Mouse (Mus musculus): Measurements from ENCODE around the gene Atp7b. TPM values are rescaled to one million over a fixed set of nuclear protein-coding genes. Genes with fewer than 3 reads are reported as not detected.

Atp7b gene
- total RNA-seq, 1 experiment from 2014 or later: 1.3 TPM

DNA sequence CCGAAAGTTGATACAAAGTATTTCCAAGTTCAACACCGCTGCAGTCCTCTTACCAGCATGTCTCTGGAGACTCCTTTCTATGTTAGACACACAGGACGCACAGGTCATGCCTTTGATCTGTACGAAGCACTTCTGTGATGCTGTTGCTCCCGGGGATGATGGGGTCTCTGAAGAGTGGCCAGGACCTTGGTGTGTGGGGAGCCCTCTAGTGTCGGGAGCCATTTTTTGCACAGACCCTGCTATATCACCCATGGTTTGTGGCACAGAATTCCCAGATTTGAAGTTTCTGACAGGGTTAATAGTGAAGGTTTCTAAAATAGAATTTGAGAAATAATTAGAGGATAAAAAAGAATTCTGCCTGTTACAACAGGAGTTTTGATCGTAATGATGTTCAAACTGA is 37.9 kb downstream of the Atp7b start:
- no peak for DNase-seq

DNA sequence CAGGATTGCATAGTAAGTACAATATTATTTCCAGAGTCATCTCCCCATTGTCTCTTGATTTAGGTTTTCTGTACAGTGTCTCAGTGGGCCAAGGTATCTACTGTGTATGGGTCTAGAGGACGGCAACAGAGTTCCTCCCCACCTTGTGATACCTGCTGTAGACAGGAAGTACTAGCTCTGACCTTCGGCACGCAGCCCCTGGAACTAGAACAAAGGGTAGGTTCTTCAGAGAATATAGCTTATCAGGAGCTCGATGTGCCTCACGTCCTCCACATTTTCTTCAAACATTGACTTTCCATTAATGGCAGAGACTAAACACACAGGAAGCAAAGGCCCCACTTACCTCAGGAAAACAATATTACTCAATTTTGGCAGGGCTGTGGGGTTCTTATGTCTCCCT is 40.6 kb downstream of the Atp7b start:
- DNase-seq: no peak

DNA sequence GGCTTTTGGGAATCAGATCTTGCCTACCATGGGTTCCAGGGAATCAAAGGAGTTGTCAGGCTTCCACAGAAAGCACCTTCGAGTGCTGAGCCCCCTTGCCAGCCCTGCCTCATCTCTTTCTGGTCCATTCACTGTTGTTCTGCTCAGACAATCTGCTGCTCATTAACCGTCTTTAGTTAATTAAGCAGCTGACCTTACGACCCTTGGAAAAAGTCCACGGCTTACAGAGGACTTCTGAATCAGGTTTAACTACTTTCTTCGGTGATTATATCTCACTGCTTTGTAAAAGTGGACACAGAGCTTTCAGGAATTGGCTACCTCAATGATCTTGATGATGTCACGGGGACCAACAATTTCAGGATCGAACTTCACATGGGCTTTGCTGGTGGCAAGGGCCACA is 42.4 kb downstream of the Atp7b start:
- DNase-seq: no peak

DNA sequence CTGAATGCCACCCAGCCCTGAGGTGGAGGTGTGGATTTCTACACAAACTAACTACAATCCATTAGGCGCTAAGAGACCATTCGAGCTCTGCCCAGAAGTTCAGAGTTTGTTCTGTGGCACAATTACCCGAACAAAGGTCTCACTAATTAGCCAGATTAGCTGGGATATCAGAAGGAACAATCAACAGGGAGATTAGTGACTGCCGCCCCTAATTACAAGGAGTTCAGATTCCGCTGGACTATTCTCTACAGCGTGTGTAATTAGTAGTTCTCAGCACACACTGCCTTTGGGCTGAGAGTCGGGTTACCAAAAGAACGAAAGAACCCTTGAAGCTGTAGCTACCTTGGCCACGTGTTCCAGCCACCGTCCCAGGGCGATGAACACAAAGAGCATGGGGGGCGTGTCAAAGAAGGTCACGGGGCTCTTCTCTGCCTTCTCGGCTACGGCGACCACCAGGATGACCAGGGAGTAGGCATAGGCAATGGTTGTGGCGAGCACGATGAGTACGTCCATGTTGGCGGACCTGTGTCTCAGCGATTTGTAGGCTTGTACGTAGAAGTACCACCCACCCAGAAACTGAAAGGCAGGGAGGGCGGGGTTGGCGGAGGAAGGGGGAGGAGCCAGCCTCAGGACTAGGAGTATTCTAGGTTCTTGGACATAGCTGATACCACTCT is 46.9 kb downstream of the Atp7b start:
- no peak for DNase-seq

DNA sequence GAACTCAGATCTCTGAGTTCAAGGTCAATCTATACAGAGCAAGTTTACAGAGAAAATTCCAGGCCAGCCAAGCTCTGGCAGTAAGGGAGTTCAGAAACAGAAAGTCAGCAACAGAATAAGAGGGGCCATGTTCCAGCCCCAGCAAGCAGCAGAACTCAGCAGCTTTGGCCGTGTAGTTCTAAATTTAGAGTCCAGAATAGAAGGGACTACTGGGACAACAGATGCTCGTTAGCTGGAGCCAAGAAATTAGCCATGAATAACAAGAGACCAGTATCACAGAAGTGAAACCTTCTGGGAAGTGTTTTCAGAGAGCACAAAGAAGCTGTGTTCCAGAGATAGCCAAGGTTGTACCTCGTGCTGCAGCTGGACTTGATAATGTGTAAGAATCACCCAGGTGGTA is 50.7 kb downstream of the Atp7b start:
- no peak for DNase-seq

DNA sequence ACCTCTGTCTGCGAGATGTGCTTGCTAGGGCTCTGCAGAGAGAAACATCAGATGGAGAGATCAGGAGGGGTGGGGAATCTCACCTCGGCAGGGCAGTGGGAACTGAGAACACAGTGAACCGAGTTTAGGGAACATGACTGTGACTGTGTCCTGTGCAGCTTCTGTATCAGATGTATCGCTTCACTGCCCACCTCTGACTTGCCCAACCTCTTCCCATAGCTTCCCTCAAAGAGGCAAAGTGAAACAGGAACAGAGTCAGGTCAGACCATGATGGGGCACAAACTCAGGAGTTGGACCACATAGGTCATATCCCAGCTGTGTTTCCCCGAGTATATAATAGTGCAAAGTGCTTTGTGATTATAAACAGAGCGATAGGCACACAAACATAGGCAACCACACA is 53.7 kb downstream of the Atp7b start:
- no peak for DNase-seq

DNA sequence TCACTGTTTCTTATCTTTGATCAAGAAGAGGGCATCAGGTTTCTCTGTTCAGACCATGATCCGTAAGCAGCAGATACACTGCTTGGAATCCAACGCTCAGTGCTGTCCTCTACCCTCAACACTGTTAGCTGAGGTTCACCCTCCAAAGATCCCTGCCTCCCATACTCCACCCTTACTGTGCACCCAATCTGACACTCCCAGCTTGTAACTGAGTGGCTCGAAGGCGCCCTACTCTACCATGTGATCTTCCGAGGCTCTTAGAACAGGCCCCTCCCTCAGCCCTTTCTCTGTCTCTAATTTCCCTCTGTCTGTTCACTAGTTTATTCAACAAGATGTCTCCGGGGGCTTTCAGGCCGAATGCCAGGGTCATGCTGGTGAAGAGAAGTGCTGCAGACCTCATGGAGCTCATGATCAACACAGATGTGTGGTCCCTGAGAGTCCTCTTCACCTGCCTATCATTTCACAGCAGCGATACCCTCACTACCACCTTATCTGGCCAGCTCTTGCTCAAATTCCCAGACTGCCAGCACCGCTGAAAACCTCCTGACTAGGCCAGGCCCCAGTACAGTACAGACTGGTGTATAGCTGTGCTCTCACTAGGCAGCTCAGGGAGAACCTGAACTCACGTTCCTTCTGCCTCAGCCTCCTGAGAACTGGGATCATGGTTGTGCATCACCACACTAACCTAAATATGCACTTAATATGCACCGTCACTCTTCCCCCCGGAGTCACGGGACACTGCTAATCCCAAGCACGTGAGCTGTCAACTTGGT is 55.2 kb downstream of the Atp7b start:
- no peak for DNase-seq

DNA sequence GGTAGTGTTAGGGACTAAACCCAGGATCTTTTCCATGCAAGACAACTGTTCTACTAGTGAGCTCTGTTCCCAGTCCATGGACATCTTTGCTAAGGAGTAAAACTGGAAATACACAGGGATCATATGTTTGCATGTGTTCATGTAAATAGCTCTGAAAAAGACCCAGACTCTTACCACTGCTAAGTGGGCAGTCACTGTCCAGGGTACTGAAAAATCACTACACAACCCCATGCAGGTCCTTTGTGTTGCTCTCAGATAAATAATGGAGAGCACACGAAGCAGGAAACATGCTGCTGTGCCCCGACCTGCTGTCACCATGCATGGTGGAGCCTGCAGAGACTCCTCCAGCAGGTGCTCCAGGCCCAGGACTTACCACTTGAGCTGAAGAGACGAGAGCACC is 64.9 kb downstream of the Atp7b start:
- no peak for DNase-seq

DNA sequence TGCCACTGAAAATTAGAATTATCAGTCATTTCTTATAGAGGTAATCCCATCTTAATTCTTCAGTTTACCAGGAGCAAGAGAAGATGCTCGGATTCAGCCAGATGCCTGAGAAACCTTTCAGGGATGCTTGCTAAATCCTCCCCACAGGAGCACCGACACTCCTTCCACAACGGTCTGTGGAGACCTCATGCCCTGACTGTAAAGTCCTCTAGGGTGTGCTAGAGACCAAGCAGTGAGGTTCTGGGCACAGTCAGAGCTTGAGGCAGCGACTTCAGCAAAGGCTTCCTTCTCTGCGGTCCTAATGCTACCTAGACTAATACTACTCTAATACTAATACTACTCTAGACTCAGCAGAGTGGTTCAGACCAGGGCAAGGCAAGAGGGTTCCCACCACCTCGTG is 67.9 kb downstream of the Atp7b start:
- peak; percentile 40 for DNase-seq

DNA sequence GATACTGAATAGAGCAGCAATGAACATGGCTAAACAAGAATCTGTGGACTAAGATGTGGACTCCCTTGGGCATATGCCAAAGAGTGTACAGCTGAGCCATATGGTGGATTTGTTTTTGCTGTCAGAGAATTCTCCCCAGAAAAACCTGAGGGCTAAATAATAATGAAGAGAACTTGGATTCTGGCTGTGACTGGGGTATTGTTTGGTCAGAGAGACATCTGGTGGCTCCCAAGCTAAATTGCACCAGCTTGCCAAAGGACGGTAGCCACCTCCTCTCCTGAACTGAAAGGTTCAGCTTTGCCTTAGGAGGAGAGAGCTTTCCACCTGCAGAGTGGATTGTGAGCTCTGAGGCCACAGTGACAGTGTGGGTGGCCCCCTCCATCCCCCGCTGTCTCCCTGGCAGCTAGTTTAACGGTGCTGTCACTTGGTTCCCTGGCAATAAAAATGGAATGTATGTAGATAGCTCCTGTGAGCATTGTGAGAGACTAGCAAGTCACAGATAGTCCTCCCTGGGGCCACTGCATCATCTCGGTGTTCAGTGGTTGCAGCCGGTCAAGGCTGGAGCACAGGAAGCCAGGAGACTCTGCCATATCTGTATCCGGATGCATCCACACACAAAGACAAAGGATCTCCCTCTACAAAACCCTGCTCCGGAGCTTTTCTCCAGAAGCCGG is 78.3 kb downstream of the Atp7b start:
- DNase-seq: no peak

DNA sequence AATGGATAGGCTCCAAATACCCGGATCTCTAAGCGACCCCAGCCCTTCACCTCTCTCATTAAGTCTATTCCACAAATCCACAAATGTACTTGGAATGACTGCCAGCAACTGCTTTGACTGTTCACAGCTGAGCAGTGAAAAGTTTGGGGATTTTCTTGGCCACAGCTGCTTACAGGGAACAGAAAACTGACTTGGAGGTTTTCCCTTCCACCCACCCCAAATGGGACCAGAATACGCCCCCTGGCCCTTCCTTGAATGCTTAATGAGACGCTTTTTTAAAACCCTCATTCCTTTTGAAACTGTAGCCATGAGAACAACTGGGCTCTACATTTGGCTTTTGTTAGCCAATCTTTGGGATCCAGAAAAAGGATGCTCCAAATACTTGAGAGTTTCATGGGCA is 81.9 kb downstream of the Atp7b start:
- no peak for DNase-seq

DNA sequence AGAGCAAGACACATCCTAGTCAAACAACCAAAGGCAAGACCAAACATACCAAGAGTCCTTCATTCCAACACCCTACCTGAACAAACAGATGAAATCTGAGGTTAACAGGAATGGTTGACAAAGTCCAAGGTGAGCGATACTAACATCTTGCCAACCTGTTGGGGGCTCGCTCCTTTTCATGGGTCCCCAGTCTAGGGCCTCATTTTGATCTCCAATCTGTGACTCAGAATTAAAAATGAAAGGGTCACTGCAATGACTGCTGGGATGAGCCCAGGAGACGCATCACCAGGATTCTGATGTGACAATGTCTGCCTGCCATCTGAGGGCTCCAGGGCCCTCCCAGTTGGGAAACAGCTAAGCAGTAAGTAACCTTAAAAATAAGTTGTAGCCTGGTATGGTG is 90.6 kb downstream of the Atp7b start, which contains the start of gene Ccdc70:
Ccdc70 (plus strand) TSS at position 301 of the 400 bp plus-strand sequence.
- DNase-seq: no peak

DNA sequence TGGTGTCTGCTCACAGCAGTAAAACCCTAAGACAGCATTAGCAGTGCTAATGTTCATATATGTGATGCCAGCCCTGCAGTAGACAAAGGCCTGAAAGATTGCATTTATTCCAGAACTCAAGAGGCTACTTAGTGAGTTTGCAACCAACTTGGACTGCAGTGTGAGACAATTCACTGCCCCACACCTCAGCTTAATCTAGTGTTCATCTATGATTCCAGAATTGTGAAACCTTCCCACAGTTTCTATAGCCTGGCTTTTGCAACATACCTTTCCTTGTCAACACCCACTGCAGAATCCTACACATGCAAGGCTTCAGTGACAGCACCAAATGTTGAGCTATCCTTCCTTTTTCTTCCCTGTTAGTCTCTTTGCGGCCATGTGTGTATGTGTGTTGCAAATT is 93.5 kb downstream of the Atp7b start:
- DNase-seq: no peak

DNA sequence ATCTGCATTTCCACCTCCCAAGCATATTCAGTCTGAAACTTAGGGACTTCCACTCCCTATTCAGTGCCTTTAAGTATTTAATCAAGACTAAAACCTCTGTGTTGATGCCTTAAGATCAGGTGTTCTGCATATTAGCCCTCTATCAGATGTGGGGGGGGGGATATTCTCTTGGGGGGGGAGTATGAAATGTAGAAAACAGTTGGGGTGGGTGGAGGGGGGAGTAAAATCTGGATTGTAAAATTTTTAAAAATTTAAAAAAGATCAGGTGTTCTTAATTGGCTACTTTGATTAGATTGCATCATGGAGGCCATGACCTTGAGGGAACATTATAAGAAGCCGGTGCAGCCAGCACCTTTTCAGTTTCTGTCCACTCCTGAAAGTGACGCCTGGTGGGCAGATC is 101.7 kb downstream of the Atp7b start, which contains the start of gene Fam90a1a:
Fam90a1a (plus strand) TSS at position 301 of the 400 bp plus-strand sequence.
- DNase-seq: no peak

DNA sequence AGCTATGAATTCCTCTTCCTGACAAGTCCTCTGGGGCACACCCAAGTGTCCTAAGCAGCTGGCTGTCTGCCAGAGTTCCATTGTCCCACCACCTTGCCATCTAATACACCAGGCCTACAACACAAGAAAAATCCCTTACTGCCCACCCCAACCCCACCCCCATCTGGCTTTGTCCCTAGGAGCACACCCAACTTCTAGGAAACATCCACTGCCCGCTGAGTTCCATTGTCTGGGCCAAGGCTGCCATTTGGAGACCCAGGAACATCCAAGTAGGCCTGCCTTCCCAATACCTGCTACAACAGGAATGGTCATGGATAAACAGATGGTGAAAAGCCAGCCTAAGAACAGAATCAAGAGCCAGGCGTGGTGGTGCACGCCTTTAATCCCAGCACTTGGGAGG is 103.8 kb downstream of the Atp7b start:
- no peak for DNase-seq

DNA sequence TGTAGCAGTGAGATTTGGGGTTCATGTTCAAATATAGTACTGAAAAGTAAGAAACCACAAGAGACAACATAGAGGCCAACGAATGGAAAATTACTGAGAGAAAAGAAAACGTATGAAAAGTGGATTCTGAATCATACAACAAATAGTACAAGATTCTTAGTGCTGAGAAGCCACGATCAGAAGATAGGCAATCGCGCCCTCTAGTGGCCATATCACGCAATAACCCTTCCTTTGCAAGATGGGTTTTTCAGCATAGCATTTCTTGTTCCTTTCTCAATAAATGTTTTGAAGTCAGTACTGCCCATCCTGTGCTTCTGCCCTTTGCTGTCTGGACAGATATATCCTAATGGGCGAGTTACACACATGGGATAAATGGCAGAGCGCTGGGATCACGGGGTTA is 104.8 kb downstream of the Atp7b start:
- DNase-seq: peak; percentile 52

DNA sequence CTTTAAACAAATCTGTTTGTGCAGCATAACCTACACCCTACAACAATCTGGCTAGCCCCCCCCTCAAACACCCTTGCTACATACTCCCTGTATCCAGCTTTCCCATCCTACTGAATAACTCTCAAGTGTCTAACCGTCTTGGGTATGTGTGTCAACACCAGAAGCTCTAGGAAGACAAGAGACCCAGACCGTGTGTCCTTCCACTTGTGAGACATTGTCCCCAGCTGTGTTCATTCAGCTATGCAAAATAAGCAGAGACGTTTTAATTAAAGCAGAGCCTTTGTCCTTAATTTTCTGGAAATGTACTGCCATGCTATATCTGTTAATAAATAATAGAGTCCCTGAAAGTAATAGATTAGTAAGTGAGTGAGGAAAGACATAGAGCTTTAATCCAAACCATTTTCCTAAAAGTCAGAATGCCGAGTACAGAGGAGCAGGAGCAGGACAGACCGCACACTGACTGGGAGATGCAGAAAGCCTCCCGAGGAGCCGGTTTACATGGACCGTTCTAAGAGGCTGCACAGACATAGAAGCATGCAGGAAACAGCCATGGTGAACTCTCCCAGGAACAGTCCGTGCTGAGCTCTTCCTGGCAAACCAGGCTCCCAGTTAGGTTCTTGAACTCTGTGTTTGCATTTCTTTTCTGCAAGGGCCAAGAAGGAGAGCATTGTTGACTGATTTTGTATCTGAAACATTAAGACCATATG is 112.6 kb downstream of the Atp7b start:
- no peak for DNase-seq

DNA sequence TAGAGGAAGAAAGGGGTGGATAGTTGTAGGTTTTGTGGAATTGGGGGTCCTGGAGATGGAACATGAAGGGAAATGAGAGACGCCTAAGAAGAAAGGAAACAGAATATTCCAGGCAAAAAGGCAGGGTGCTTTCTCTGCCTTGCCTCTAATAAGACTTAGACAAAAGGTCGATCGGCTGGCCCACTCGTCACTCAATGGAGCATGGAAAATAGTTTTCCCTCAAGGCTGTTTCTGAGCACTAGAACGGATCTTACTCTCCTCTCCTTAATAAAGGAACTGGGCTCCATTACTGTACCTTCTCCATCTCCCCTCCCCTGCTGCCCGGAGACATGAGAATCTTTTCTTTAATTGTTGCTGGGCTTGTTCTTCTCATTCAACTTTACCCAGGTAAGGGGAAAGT is 113.6 kb downstream of the Atp7b start, which contains the start of gene Defb13:
Defb13 (plus strand) TSS at position 301 of the 400 bp plus-strand sequence.
- DNase-seq: no peak

Data from adrenal gland, postnatal 25 days (tissue).